Mouse (Mus musculus): ENCODE results near the gene Mrps17. TPM values are rescaled to one million over a fixed set of nuclear protein-coding genes. Genes with fewer than 3 reads are reported as not detected.
"Not testable (repeated sequence)": the region's sequence is repeated elsewhere in the genome, so short reads cannot be mapped to it uniquely, and the experiment has no call there.

Mrps17 gene
- 10 to 100 TPM; 81.0 to 89.6 TPM for total RNA-seq (2021)
- long read RNA-seq, experiment 1, full-length matches to known transcripts: 20 of 31 reads
- long read RNA-seq, experiment 1, partial matches to known transcripts: 5 of 31 reads
- long read RNA-seq, experiment 1, other reads (novel, unspliced or antisense): 6 of 31 reads
- long read RNA-seq, experiment 2, full-length matches to known transcripts: 119 of 148 reads
- long read RNA-seq, experiment 2, partial matches to known transcripts: 6 of 148 reads
- long read RNA-seq, experiment 2, other reads (novel, unspliced or antisense): 23 of 148 reads

GRCm38 (mm10) chr5:129715326-129715861 is at the start of gene Mrps17:
Mrps17 (plus strand) TSS chr5:129715497.
- DNase-seq (ENCODE audit: low spot score in 2 of 2): peak; percentile 90

- no peak for DNase-seq (ENCODE audit: low spot score in 2 of 2)
These were observed 48.9 kb upstream of the Mrps17 start for GRCm38 (mm10) chr5:129666271-129666909.

GRCm38 (mm10) chr5:129667851-129668250 is 47.4 kb upstream of the Mrps17 start:
- no peak for DNase-seq (ENCODE audit: low spot score in 2 of 2)

- no peak for DNase-seq (ENCODE audit: low spot score in 2 of 2)
These were observed 45.8 kb upstream of the Mrps17 start for GRCm38 (mm10) chr5:129669453-129670035.

GRCm38 (mm10) chr5:129670036-129670458 is 45.2 kb upstream of the Mrps17 start, which contains the start of gene Zfp11:
Zfp11 (minus strand) TSS chr5:129670099.
- peak; percentile 72 to 74 for DNase-seq (ENCODE audit: low spot score in 2 of 2)

GRCm38 (mm10) chr5:129685141-129685540 is 30.2 kb upstream of the Mrps17 start:
- DNase-seq (ENCODE audit: low spot score in 2 of 2): not testable (repeated sequence)

- DNase-seq (ENCODE audit: low spot score in 2 of 2): peak in 1 of 2 experiments; percentile 37
These were observed 27.7 kb upstream of the Mrps17 start for GRCm38 (mm10) chr5:129687621-129688020.

- no peak for DNase-seq (ENCODE audit: low spot score in 2 of 2)
These were observed 24.8 kb upstream of the Mrps17 start for GRCm38 (mm10) chr5:129690528-129690927.

GRCm38 (mm10) chr5:129700506-129700905 is 14.8 kb upstream of the Mrps17 start:
- DNase-seq (ENCODE audit: low spot score in 2 of 2): no peak

GRCm38 (mm10) chr5:129701706-129702105 is 13.6 kb upstream of the Mrps17 start:
- DNase-seq (ENCODE audit: low spot score in 2 of 2): no peak

GRCm38 (mm10) chr5:129703368-129703767 is 11.9 kb upstream of the Mrps17 start:
- no peak for DNase-seq (ENCODE audit: low spot score in 2 of 2)

- no peak for DNase-seq (ENCODE audit: low spot score in 2 of 2)
These were observed 6.9 kb upstream of the Mrps17 start, which contains the start of gene Sept14 for GRCm38 (mm10) chr5:129708412-129708811. Sept14 (minus strand) TSS chr5:129708512.

GRCm38 (mm10) chr5:129717016-129717415 is 1.7 kb downstream of the Mrps17 start:
- DNase-seq (ENCODE audit: low spot score in 2 of 2): no peak

GRCm38 (mm10) chr5:129720176-129720575 is 4.9 kb downstream of the Mrps17 start:
- DNase-seq (ENCODE audit: low spot score in 2 of 2): no peak

- DNase-seq (ENCODE audit: low spot score in 2 of 2): no peak
These were observed 9.0 kb downstream of the Mrps17 start for GRCm38 (mm10) chr5:129724268-129724667.

- DNase-seq (ENCODE audit: low spot score in 2 of 2): peak; percentile 98
These were observed 9.8 kb downstream of the Mrps17 start, which contains the start of gene Nipsnap2 for GRCm38 (mm10) chr5:129724834-129725773. Nipsnap2 (plus strand) TSS chr5:129725063.

- no peak for DNase-seq (ENCODE audit: low spot score in 2 of 2)
These were observed 10.6 kb downstream of the Mrps17 start for GRCm38 (mm10) chr5:129725774-129726392.

- DNase-seq (ENCODE audit: low spot score in 2 of 2): no peak
These were observed 11.5 kb downstream of the Mrps17 start for GRCm38 (mm10) chr5:129726784-129727183.

- no peak for DNase-seq (ENCODE audit: low spot score in 2 of 2)
These were observed 14.0 kb downstream of the Mrps17 start for GRCm38 (mm10) chr5:129729286-129729685.

- peak in 1 of 2 experiments; percentile 17 for DNase-seq (ENCODE audit: low spot score in 2 of 2)
These were observed 15.0 kb downstream of the Mrps17 start for GRCm38 (mm10) chr5:129730344-129730743.
